ENCODE assay signal across 8 mouse cellular contexts in genomic region chr3:30855604-30856458, GRCm38 (mm10). TPM values are rescaled to one million over a fixed set of nuclear protein-coding genes. Genes with fewer than 3 reads are reported as not detected.
DNase-seq lines count a peak whose midpoint lies in the region; ATAC-seq lines count a peak whose summit lies in the region.

TSS of gene Gpr160 (plus strand) at chr3:30855950.

- WGBS in embryonic facial prominence, embryonic 11.5 days = under 1% methylated on average over 73 of the region's 75 CpGs
- under 1% methylated on average over 75 of the region's 75 CpGs for WGBS in limb, embryonic 10.5 days
- under 1% methylated on average over 74 of the region's 75 CpGs for WGBS in midbrain, embryonic 12.5 days

- peak within 1 kb of the TSS; percentile 92 for H3K4me2 ChIP-seq in embryonic facial prominence, embryonic 11.5 days (ENCODE audit: low read depth, low read length)
- peak within 1 kb of the TSS; percentile 98 for H3K4me2 ChIP-seq in midbrain, embryonic 12.5 days (replicated peaks)

- ATAC-seq in embryonic facial prominence, embryonic 11.5 days (replicated peaks; ENCODE audit: insufficient number of reproducible peaks, low FRiP score, low TSS enrichment, low read depth) = peak; percentile 81
- ATAC-seq in midbrain, embryonic 12.5 days (ENCODE audit: low FRiP score, low read depth) = peak; percentile 68

- peaks cover 10% of the 10 kb centered on the region for H3K27me3 ChIP-seq in embryonic facial prominence, embryonic 11.5 days (ENCODE audit: control insufficient read depth, insufficient read depth, low read length)
- H3K27me3 ChIP-seq in limb, embryonic 10.5 days (ENCODE audit: low read depth, poor library complexity, severe bottlenecking) = peaks cover 48% of the 10 kb centered on the region
- H3K27me3 ChIP-seq in midbrain, embryonic 12.5 days = peaks cover 31% of the 10 kb centered on the region

- no peaks in the 10 kb centered on the region for H3K36me3 ChIP-seq in embryonic facial prominence, embryonic 11.5 days (replicated peaks; ENCODE audit: control insufficient read depth, insufficient read depth, low read depth, low read length)
- no peaks in the 10 kb centered on the region for H3K36me3 ChIP-seq in limb, embryonic 10.5 days
- H3K36me3 ChIP-seq in midbrain, embryonic 12.5 days = no peaks in the 10 kb centered on the region

- H3K4me1 ChIP-seq in embryonic facial prominence, embryonic 11.5 days (ENCODE audit: control insufficient read depth, insufficient read depth, low read length) = no peaks in the 10 kb centered on the region
- H3K4me1 ChIP-seq in limb, embryonic 10.5 days = peaks cover 7% of the 10 kb centered on the region
- H3K4me1 ChIP-seq in midbrain, embryonic 12.5 days = peaks cover 7% of the 10 kb centered on the region

- peak within 1 kb of the TSS; percentile 48 for H3K9ac ChIP-seq in embryonic facial prominence, embryonic 11.5 days (replicated peaks; ENCODE audit: low read length)
- H3K9ac ChIP-seq in midbrain, embryonic 12.5 days (replicated peaks) = peak within 1 kb of the TSS; percentile 62

- no peak within 1 kb of the TSS for H3K27ac ChIP-seq in embryonic facial prominence, embryonic 11.5 days (replicated peaks; ENCODE audit: low read depth, low read length)
- H3K27ac ChIP-seq in limb, embryonic 10.5 days = peak within 1 kb of the TSS; percentile 56
- no peak within 1 kb of the TSS for H3K27ac ChIP-seq in midbrain, embryonic 12.5 days (replicated peaks)

- peak within 1 kb of the TSS; percentile 56 for H3K4me3 ChIP-seq in embryonic facial prominence, embryonic 11.5 days (ENCODE audit: low read depth, low read length)
- H3K4me3 ChIP-seq in limb, embryonic 10.5 days = peak within 1 kb of the TSS; percentile 64
- peak within 1 kb of the TSS; percentile 61 for H3K4me3 ChIP-seq in midbrain, embryonic 12.5 days

- H3K9me3 ChIP-seq in embryonic facial prominence, embryonic 11.5 days (replicated peaks; ENCODE audit: control insufficient read depth, low read length) = no peaks in the 10 kb centered on the region
- H3K9me3 ChIP-seq in limb, embryonic 10.5 days (replicated peaks) = no peaks in the 10 kb centered on the region
- no peaks in the 10 kb centered on the region for H3K9me3 ChIP-seq in midbrain, embryonic 12.5 days

- peak; percentile 84 for DNase-seq in adrenal gland, postnatal 10 days
- peak; percentile 59 for DNase-seq in embryonic facial prominence, embryonic 11.5 days (ENCODE audit: low spot score)
- peak; percentile 97 for DNase-seq in heart, adult 11 months
- peak; percentile 84 for DNase-seq in kidney, adult 11 months
- peak; percentile 63 for DNase-seq in limb, embryonic 10.5 days (ENCODE audit: low spot score)
- peak; percentile 34 for DNase-seq in skeletal muscle tissue, adult 2 months (ENCODE audit: low read depth, low spot score)
- DNase-seq in MN1 (ENCODE audit: low spot score) = no peak

RNA-seq across cellular contexts. Expression of gene Gpr160, which starts in this region (rescaled TPM):
- 1 to 10 TPM; 3.8 to 4.9 TPM for total RNA-seq in adrenal gland, postnatal 10 days (2021)
- polyA plus RNA-seq in embryonic facial prominence, embryonic 11.5 days (2014; fragmentation: Nextera tagmentation; extraction: Ambion mirVana) = 1.7 and 3.2 TPM in 2 replicates
- 0.16 and 0.45 TPM in 2 replicates for polyA plus RNA-seq in limb, embryonic 10.5 days (2016; fragmentation: Nextera tagmentation; extraction: Ambion mirVana)
- 2.6 and 2.8 TPM in 2 replicates for polyA plus RNA-seq in midbrain, embryonic 12.5 days (2016; fragmentation: Nextera tagmentation; extraction: Ambion mirVana)

Comparison
In these comparisons a context has a peak if more than half of its experiments do, and no peak if none do; other contexts are left out.
1. Peak in DNase-seq, H3K4me3 ChIP-seq and H3K27ac ChIP-seq in limb, embryonic 10.5 days; RNA of the gene not detected or under 1 TPM.